Mouse (Mus musculus) heart, postnatal 0 days (tissue): Measurements from ENCODE around the gene Tctn3. TPM values are rescaled to one million over a fixed set of nuclear protein-coding genes. Genes with fewer than 3 reads are reported as not detected.

Source experiments
- ATAC-seq: fragments of 200-750 bp; cut with Nextera tagmentation; 2 replicates; pipeline ENCODE4 v1.8.0; 2017; ENCODE audit warnings: low read depth, moderate number of reproducible peaks, moderate library complexity; ENCODE audit not compliant: insufficient read depth
- DNase-seq: peaks from one replicate; pipeline ENCODE4 v3.0.0-alpha.2; 2016; ENCODE audit warnings: low spot score
- H3K27ac ChIP-seq: fragments of 300-500 bp; sonication (generic); 2 replicates; pipeline ENCODE4 v1.5.1; 2014; ENCODE audit warnings: low read depth, mild to moderate bottlenecking
- H3K27me3 ChIP-seq: fragments of 300-500 bp; sonication (generic); 2 replicates; pipeline ENCODE4 v1.6.1; 2014; ENCODE audit warnings: low read length, mixed read lengths; ENCODE audit not compliant: control insufficient read depth, insufficient read depth
- H3K36me3 ChIP-seq: fragments of 300-500 bp; sonication (generic); replicated peaks from 2 replicates; pipeline ENCODE4 v1.6.1; 2014; ENCODE audit warnings: low read length, mixed read lengths; ENCODE audit not compliant: control insufficient read depth, insufficient read depth
- H3K4me1 ChIP-seq: fragments of 300-500 bp; sonication (generic); 2 replicates; pipeline ENCODE4 v1.6.1; 2014; ENCODE audit warnings: antibody characterized with exemption; ENCODE audit not compliant: control insufficient read depth, insufficient read depth
- H3K4me2 ChIP-seq: fragments of 300-500 bp; sonication (generic); 2 replicates; pipeline ENCODE4 v1.6.1; 2014; ENCODE audit warnings: low read depth, mild to moderate bottlenecking, low read length, moderate library complexity
- H3K4me3 ChIP-seq: fragments of 300-500 bp; sonication (generic); 2 replicates; pipeline ENCODE4 v1.5.1; 2014; ENCODE audit warnings: low read depth, low read length
- H3K9ac ChIP-seq: fragments of 300-500 bp; sonication (generic); replicated peaks from 2 replicates; pipeline ENCODE4 v1.6.1; 2014; ENCODE audit warnings: low read depth, low read length, mixed read lengths
- H3K9me3 ChIP-seq: fragments of 300-500 bp; sonication (generic); replicated peaks from 2 replicates; pipeline ENCODE4 v1.6.1; 2016; ENCODE audit warnings: low read length; ENCODE audit not compliant: control insufficient read depth
- CTCF ChIP-seq: IDR thresholded peaks from 2 replicates; pipeline ENCODE4 v1.5.1; 2016; ENCODE audit warnings: antibody characterized with exemption, control low read depth, low read depth
- EP300 ChIP-seq: IDR thresholded peaks from 2 replicates; pipeline ENCODE4 v1.6.1; 2016; ENCODE audit warnings: antibody characterized with exemption, low read depth
- WGBS: fragments of 180-500 bp; shearing (Covaris S2); extraction: QIAGEN DNeasy Blood & Tissue Kit; methylation state at CpG from one replicate; pipeline ENCODE4 v1.1.7; 2014; 5-methylcytosine and 5-hydroxymethylcytosine counted together
- polyA plus RNA-seq: library from polyadenylated mRNA; unstranded; fragments of >200 nt; fragmentation: Nextera tagmentation; extraction: Ambion mirVana; gene quantifications from 2 replicates; pipeline ENCODE4 v1.2.1, GENCODE M21; 2015
- total RNA-seq: library from RNA; depleted of rRNA; stranded (reverse); fragments of >200 nt; gene quantifications from 2 replicates; pipeline ENCODE4 v1.2.3, GENCODE M21; 2014; ENCODE audit warnings: low replicate concordance

Gene Tctn3
- total and polyA plus RNA-seq, 2 experiments from 2014 or later: 6.7 to 10.7 TPM

- Histone ChIP-seq H3K9ac (no peak overlapping the region), H3K4me2 (no peak overlapping the region), H3K27ac (no peak overlapping the region), H3K36me3 (no peaks in the 10 kb centered on the region), H3K4me1 (peaks cover 5% of the 10 kb centered on the region; the same call in 1 of the 2 replicates), H3K4me3 (no peak overlapping the region), H3K9me3 (no peaks in the 10 kb centered on the region), H3K27me3 (no peaks in the 10 kb centered on the region)
- 74% methylated on average over 6 of the region's 6 CpGs for WGBS
- no peak for DNase-seq
- no peak for ATAC-seq
- no peak for TF ChIP-seq EP300
These were observed 46.2 kb upstream of the Tctn3 start for GRCm38 (mm10) chr19:40658281-40658680.

GRCm38 (mm10) chr19:40656207-40656606 is 44.2 kb upstream of the Tctn3 start:
- TF ChIP-seq CTCF (no peak), EP300 (no peak)
- DNase-seq: no peak
- Histone ChIP-seq H3K27me3 (no peaks in the 10 kb centered on the region), H3K4me1 (peaks cover 5% of the 10 kb centered on the region; the same call in 1 of the 2 replicates), H3K36me3 (no peaks in the 10 kb centered on the region), H3K4me3 (no peak overlapping the region), H3K4me2 (no peak overlapping the region), H3K27ac (no peak overlapping the region), H3K9ac (no peak overlapping the region), H3K9me3 (no peaks in the 10 kb centered on the region)
- no peak for ATAC-seq
- WGBS: 86% methylated on average over 5 of the region's 5 CpGs

- DNase-seq: no peak
- Histone ChIP-seq H3K9me3 (no peaks in the 10 kb centered on the region), H3K4me1 (no peaks in the 10 kb centered on the region), H3K27me3 (no peaks in the 10 kb centered on the region), H3K4me3 (no peak overlapping the region), H3K27ac (peak overlapping the region; percentile 26; the same call in 1 of the 2 replicates), H3K4me2 (no peak overlapping the region), H3K36me3 (no peaks in the 10 kb centered on the region), H3K9ac (no peak overlapping the region)
- WGBS: 32% methylated on average over 5 of the region's 5 CpGs
- TF ChIP-seq CTCF: no peak
- no peak for ATAC-seq
These were observed 38.1 kb upstream of the Tctn3 start for GRCm38 (mm10) chr19:40650090-40650489.

GRCm38 (mm10) chr19:40647319-40648158 is 35.5 kb upstream of the Tctn3 start:
- no peaks in the 10 kb centered on the region for H3K27me3 ChIP-seq
- no peak overlapping the region for H3K4me3 ChIP-seq
- H3K9me3 ChIP-seq: no peaks in the 10 kb centered on the region
- TF ChIP-seq CTCF (no peak), EP300 (peak; percentile 59; the same call in 1 of the 2 replicates)
- ATAC-seq: peak; percentile 81
- 53% methylated on average over 9 of the region's 9 CpGs for WGBS
- no peaks in the 10 kb centered on the region for H3K36me3 ChIP-seq
- peak overlapping the region; percentile 67 for H3K27ac ChIP-seq
- no peak overlapping the region for H3K9ac ChIP-seq
- peak; percentile 51 for DNase-seq
- no peaks in the 10 kb centered on the region for H3K4me1 ChIP-seq
- H3K4me2 ChIP-seq: no peak overlapping the region

- no peak for ATAC-seq
- Histone ChIP-seq H3K27me3 (no peaks in the 10 kb centered on the region), H3K9ac (no peak overlapping the region), H3K36me3 (no peaks in the 10 kb centered on the region), H3K9me3 (no peaks in the 10 kb centered on the region), H3K4me2 (no peak overlapping the region), H3K4me3 (no peak overlapping the region), H3K4me1 (no peaks in the 10 kb centered on the region), H3K27ac (no peak overlapping the region)
- DNase-seq: no peak
- 54% methylated on average over 6 of the region's 6 CpGs for WGBS
- TF ChIP-seq CTCF (no peak), EP300 (no peak)
These were observed 34.3 kb upstream of the Tctn3 start for GRCm38 (mm10) chr19:40646379-40646778.

- ATAC-seq: no peak
- Histone ChIP-seq H3K27ac (no peak overlapping the region), H3K36me3 (no peaks in the 10 kb centered on the region), H3K4me3 (no peak overlapping the region), H3K9me3 (no peaks in the 10 kb centered on the region), H3K27me3 (no peaks in the 10 kb centered on the region), H3K4me2 (no peak overlapping the region), H3K4me1 (no peaks in the 10 kb centered on the region), H3K9ac (no peak overlapping the region)
- TF ChIP-seq CTCF (no peak), EP300 (no peak)
- 71% methylated on average over 1 of the region's 1 CpGs for WGBS
- no peak for DNase-seq
These were observed 31.8 kb upstream of the Tctn3 start for GRCm38 (mm10) chr19:40643846-40644245.
